Mouse (Mus musculus) heart, adult 9 months (tissue): Measurements from ENCODE around the gene Ren1.
A peak's percentile ranks its signal among the peaks of the same experiment; 100 is the strongest.
"Not testable (repeated sequence)": the region's sequence is repeated elsewhere in the genome, so short reads cannot be mapped to it uniquely, and the experiment has no call there.

Source experiments
- DNase-seq, 2 experiments: peaks; one replicate each; pipeline ENCODE4 v3.0.0; 2022; ENCODE audit warnings: low spot score in 2 of 2

Ren1 gene

DNA sequence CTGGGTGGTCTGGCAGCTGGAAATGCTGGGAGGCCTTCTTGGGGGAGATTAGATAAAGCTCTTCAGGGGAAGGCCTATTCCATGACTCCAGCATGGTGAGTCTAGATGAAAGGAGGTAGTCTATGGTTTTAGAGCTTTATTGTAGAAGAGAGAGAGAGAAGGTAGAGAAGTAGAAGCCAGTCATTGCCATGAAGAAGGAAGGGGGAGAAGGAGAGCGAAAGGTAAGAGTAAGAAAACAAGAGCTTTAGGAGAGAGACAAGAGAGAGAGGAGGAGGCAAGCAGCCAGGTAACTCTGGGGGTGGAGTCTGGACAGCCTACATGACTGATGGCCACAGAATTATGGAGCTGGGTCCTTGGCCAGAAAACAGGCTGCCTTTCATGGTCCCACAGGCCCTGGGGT, at the start of gene Ren1:
Gene Ren1 (plus strand): TSS at position 301 of the 400 bp plus-strand sequence.
- DNase-seq = no peak

DNA sequence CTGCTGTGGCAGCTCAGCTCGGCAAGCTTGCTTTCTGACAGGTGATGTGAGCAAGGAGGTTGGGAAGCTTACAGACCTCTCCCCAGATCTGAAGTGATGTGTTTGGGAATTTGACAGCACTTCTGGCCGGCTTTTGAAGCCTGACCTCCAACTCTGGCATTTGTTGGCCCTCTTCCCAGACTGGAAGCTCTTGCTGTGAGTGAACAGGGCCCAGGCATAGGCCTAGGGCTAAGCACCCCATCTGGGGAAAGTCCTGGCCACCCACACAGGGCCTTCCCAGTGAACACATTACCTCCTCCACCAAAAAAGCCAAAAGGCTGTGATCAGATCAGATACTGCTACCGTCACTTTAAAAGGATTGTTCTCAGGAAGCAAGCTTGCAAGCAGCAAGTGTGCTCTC, 47.8 kb upstream of the Ren1 start:
- peak; percentile 40 to 65 for DNase-seq

DNA sequence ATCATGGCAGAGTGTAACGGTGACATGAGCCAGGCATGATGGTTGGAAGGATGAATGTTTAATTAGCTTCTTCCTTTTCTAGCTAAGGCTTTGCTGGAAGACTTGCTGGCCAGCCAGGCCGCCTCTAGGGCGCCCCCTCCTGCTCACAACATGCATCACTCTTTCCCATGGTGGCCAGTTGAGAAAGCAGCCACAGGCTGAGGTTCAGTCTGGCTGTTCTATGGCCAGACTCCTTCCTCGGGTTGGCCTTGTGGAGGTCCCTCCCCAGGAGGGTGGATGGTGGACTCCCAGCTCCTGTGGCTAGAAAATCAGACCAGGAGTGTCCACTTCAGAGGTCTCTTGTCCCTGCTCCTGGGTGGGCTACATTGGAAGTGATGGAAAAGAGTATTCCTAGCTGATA, 43.5 kb upstream of the Ren1 start:
- peak; percentile 32 to 77 for DNase-seq

DNA sequence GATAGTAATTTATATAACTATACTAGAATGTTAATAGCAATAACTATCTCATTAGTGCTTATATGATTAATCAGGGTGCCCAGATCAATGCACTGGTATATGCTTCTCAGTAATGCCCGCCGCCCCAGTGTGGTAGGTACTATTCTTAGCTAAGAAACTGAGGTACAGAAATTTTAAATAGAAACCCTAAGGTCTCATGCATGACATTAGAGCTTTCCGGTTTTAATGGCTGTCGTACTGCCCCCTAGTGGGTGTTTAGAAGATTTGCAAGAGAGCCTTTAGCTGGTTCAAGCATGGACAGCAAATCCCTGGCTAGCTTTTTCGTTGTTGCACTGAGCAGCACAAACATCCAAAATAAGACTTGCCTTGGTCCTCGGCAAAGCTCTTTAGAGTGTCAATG, 43.0 kb upstream of the Ren1 start:
- peak in 1 of 2 experiments; percentile 44 for DNase-seq

DNA sequence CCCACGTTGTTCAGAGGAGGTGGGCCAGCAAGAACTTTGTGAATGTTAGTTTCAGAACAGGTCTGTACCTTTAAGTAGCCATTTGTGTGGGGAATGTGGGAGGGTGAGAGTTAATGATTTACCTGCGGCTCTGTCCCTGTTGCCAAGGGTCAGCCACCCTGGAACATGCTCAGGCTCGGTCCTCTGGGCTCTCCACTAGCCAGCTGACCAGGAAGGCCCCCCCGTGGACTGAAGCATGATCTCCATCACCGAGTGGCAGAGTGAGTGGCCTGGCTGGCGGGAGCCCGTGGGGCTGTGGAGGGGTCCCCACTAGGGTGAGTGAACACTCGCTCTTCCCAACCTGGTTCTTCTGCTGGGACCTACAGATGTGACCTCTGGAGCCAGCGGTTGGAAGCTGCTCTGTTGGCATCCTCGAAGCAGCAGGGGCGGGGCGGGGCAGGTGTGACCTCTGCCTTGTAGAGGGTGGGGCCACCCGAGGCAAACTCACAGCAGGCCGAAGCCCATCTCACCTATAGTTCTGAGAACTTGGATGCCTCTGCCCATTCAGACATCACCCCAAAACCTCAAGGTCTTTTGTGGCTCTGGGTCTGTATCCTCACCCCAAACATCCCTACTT, 40.5 kb upstream of the Ren1 start, which contains the start of gene Golt1a:
Gene Golt1a (plus strand): TSS at position 149 of the 616 bp plus-strand sequence.
- no peak for DNase-seq

DNA sequence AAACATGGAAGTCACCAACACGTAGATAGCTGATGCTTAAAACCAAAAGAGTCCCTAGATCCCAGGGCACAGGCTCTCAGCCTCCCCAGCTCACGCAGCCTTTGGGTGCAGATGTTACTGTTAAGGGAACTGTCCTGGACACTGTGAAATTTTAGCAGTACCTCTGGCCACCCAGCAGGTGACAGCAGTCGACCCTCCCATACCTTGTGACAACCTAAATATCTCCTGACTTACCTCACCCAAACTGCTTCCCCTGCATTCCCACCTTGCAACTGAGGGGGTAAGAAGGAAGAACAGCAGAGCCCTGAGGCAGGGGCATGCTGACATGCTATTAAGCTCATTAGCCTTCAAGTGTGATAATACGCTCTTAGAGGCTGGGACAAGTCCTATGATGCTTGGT, 39.1 kb upstream of the Ren1 start:
- DNase-seq = no peak

DNA sequence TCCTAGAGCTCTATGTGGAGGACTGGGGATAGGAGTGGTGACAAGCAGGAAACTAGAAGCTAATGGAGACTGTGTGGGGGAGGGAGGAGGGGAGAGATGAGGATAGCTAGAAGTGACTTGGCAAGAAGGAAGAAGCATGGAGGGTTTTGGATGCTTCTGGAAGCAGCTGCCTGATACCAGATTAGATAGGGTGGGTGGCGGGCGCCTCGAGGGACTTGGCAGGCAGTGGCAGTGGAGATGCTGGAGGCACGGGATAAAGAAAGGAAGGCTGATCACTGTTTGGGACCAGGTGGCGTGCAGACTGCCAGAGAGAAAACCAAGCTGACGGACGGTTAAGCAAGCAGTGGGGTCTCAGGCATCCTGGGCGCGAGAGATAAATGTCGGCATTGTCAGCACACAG, 38.4 kb upstream of the Ren1 start:
- no peak for DNase-seq

DNA sequence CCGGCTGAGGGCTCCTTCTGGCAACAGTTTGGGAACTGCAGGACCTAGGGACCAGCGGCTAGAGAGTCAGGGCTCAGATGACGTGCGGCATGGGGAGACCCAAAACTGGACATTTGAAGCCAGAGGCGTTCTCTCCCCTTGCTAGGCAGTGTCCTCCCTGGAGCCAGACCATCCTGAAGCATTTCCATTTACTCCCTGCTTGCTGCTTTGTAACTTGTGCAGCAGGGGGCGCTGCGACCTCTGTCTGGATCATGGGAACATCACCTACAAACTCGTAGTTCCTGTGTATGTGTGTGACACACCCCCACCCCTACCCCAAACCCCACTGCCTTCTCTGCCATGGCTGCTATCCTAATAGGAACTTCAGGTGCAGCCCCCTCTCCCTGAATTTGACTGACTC, 35.9 kb upstream of the Ren1 start:
- DNase-seq = peak in 1 of 2 experiments; percentile 28

DNA sequence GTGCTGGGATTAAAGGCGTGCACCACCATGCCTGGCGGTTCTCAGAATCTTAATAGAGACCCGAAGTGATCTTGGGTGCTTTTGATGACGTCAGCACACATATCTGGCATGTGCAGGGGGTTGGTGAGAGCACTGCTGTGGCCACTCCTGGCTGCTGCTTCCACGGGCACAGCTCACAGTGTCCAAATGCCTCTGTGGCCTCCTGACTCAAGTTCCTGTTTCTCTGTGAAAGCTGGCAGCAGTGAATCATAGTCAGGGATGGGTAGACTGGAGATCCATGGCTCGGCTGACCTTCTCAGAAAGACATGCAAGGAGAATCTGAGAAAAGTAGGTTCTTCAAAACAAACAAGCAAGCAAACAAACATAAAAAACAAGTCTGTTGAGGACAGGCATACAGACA, 34.5 kb upstream of the Ren1 start:
- no peak for DNase-seq

DNA sequence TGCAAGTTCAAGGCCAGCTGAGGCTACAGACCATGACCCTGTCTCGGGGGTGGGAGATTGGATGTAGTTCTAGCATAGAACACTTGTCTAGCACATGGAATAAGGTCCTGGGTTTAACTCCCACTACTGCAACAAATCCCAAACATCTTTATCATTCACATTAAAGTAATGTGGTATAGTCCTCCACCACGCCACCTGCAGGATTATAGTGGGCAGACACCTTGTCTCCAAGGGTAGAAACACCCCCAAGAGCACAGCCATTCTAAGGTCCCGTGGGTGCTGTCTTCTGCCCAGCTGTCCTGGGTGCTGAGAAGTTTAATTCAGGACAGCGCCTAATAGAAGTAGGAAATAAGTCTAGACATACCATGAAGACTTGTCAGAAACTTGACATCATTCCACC, 33.7 kb upstream of the Ren1 start:
- no peak for DNase-seq

DNA sequence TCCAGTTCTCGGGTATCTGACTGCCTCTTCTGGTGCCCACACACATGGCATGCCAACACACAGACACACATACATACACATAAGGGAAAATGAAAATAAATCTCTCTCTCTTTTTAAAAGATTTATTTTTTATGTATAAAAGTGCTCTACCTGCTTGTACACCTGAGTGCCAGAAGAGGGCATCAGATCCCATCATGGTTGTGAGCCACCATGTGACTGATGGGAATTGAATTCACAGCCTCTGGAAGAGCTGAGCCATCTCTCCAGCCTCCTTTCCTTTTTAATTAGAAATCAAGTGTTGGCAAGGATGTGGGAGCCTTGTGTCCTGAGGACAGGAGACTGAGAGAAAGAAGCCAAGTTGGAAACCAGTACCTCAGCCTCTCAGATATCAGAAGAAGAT, 33.2 kb upstream of the Ren1 start:
- DNase-seq = no peak

DNA sequence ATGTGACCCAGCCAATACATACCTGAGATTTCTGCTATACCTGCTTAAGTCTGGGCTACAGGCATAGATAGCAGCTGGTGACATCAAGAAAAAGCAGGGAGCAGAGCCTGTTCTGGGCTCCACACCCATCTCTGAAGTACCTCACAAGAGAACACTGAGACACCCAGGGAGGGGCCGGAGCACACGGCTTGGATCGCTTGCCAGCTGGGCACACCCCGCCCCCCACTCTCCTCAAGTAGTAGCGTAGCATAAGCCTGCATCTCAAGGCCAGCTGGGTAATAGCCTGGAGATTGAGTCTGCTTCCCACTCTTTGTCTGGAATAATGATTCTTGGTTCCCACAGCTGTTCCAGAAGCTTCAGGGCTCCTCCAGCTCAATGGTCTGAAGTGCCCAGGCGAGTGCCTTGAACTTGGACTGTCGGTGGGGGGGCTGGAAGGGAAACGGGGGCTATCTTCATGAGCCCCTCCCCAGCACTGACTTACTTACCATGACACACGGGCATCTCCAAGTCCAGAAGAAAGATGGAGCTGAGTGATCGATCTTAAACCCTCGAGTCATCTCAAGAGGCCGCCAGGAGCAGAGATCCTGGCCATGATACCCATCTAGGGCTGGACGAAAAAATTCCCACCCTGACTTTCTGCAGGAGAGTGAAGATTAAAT, 28.9 kb upstream of the Ren1 start, which contains the start of gene Kiss1:
Gene Kiss1 (plus strand): TSS at position 609 of the 659 bp plus-strand sequence.
- DNase-seq = no peak

DNA sequence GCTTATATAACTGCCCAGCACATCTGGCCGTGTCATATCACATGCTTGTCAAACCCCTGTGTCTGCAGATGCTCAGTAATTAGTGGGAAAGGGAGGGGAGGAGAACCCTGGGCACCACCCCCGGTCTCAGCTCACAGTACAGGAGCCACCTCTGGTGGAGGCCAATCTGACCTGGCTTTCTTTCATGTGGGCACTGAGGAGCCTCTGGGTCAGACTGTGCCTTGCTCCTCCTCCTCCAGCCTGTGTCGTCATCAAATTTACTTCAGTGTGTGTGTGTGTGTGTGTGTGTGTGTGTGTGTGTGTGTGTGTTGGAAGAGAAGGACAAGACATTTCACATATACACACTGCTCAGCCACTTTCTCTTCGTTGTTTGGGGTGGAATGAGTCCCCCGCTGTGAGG, 27.0 kb upstream of the Ren1 start:
- no peak for DNase-seq

DNA sequence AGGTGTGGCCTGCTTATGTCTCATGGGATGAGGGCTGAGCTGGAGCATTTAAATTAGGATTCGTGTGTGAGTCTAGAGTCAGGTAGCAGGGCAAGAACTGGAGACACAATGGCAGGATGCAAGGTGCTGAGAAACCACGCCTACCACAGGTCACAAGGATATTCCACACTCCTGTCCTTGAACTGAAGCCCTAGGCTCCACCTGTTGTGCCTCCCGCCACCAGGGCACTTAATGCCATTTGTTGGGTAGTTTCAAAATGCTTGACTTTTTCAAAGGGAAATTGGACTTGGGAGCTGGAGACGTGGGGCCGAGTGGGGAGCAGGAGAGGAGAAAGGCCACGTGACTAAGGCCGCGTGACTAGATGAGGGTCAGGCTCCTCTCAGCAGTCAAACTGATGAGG, 24.4 kb upstream of the Ren1 start:
- no peak for DNase-seq

DNA sequence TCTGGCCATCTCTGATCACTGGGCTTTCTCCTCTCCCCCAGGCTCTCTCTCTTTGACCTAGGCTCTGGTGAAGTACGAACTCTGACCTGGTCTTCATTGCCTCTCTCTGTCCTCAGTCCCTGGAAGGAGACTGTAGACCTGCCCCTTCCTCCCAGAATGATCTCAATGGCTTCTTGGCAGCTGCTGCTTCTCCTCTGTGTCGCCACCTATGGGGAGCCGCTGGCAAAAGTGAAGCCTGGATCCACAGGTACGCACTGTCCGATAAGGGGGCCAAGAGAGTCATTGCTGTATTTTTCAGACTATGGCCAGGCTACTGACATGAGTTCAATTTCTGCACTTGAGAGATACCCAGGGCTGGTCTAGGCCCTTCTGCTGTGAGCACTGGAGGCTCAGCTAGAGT, 23.2 kb upstream of the Ren1 start:
- no peak for DNase-seq

DNA sequence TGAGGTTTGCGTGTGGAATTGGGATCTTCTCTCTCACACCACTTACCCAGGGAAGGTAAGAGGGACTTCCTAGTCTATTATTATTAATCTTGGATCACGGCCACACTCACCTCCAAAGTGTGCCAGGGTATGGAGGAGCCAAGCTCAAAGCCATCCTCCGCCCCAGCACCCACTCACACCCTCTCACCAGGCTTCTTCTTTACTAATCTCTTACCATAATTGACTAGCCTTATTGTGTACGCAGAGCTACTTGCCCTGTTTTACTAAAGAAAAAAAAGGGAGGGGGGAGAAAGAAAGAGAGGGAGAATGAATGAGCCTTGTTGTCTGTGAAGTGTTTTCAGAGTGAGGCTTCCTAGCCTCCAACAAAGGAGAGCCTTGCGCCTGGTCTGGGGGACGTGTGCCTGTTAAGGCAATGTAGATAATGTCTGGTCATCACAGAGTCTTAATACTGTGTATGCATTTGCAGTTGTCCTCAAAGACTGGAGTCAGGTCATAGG, 22.0 kb upstream of the Ren1 start:
- no peak for DNase-seq

DNA sequence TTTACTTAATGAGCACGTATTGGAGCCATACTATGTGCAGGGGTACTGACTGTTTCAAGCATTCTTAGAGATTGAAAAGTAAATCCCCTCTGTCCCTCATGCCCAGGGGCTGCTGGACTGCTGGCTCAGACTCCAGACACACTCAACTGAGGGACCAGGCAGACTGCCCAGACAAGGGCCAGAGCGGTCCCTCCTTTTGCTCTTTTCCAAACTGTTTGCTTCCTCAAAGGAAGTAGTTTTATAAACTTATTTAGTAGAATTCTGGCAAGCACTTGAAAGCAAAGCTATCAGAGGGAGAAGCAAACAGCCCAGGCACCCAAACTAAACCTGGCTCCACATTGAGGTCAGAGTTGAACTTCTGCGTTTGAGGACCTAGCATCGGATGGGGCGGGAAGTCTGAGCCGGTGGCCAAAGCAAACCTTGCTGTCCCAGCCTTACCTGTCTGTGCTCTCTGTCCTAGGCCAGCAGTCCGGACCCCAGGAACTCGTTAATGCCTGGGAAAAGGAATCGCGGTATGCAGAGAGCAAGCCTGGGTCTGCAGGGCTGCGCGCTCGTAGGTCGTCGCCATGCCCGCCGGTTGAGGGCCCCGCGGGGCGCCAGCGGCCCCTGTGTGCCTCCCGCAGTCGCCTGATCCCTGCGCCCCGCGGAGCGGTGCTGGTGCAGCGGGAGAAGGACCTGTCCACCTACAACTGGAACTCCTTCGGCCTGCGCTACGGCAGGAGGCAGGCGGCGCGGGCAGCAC, 21.2 kb upstream of the Ren1 start:
- no peak for DNase-seq

DNA sequence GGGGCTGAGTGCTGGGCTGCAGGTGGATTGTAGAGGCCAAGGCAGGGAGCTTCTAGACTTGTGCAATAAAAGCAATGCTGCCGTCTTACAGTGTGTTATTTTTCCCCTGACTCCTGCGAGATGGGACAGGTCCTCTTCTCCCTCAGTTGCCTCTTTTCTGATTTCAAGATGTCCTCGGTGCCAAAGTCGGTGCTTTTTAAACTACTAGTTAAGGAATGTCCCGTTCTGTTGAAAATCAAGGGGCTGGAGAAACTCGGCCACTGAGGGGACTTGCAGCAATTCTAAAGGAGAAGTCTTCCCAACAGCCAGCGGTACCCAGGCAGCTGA, 20.7 kb upstream of the Ren1 start:
- no peak for DNase-seq

DNA sequence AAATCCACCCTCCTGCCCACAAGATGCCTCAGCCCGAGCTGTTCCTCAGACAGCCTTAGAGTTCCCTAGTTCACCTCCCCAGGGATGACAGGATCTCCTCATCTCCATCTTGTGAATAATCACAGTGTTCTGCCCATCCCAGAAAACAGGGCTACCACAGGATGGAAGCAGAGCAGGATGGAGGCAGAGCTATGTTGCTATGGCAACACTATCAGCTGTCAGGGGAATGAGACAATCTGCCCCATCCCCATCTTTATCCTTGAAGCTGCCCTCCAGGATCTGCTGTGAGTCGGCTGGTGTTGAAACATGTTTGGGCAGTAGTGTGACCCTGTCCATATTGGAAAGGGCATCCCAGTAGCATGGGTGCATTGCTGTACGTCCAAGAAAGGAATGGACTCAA, 19.2 kb upstream of the Ren1 start:
- DNase-seq = no peak

DNA sequence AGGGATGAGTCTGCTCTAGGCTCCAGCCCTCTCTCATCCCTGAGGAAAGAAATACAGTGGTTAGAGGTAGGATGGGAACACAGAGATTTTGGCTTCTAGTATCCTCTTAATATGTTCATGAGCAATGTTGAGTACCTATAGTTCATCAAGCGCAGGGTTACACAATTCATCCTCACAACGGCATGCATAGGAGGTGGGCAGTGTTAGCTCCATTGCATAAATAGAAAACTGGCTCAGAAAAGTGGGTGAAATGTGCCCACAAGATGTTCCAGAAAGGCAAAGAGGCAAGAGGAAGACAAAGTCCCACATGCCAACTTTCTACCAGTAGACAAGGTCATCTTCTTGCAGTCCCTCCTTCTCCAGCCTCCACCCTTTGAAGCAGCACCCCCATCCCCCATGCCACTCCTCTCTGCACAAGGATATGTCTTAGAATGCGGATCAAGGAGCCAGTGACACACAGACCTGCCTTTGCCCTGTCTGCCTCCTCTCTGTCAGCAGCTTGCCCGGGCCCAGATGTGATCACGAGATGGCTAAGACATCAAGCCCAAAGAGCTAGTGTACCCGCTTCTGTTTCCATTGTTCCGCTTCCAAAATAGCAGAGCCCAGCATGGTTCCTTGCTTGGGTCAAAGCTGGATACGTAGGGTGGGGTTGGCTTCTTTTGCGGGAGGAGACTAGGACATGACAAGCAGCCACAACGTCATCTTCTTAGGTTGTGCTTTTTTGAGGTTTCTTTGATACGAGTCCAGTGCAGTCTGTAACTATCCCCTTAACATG, 17.5 kb upstream of the Ren1 start:
- DNase-seq = no peak

DNA sequence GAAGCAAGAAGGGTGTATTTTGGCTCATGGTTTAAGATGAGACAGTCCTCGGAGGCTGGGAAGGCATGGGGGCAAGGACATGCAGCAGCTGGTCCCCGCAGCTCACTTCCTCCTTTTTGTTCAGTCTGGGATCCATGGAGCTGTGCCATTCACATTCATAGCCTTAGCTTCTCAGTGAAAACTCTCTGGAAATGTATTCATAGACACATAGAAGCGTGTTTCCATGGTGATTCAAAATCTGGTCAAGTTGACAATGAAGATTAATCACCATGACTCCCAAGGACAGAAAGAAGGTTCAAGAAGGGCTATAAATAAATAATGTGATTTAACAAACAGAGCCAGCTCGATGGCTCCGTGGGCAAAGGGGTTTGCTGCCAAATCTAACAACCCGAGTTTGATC, 16.4 kb upstream of the Ren1 start:
- DNase-seq = no peak

DNA sequence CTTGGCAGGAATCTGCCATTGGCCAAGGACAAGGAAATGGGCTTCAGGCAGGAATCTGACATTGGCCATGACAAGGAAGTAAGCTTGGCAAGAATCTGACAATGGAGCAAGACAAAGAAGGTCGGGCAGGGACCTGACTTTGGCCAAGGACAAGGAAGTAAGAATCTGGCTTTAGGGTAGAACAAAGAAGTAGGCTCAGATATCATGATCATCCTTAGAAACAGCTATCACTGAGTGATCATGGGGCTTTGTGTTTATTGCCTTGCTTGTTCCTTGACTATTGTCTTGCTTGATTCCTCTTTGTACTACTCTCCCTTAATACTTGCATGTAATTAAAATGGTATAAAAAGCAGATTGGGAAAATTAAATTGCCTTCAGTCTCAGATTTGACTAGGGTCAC, 9.9 kb upstream of the Ren1 start:
- DNase-seq = not testable (repeated sequence)
